Mouse (Mus musculus): Measurements from ENCODE around the gene Mrps9. TPM values are rescaled to one million over a fixed set of nuclear protein-coding genes. Genes with fewer than 3 reads are reported as not detected.

Mrps9 gene
- polyA plus RNA-seq, 1 experiment, result 30.9 TPM

DNA sequence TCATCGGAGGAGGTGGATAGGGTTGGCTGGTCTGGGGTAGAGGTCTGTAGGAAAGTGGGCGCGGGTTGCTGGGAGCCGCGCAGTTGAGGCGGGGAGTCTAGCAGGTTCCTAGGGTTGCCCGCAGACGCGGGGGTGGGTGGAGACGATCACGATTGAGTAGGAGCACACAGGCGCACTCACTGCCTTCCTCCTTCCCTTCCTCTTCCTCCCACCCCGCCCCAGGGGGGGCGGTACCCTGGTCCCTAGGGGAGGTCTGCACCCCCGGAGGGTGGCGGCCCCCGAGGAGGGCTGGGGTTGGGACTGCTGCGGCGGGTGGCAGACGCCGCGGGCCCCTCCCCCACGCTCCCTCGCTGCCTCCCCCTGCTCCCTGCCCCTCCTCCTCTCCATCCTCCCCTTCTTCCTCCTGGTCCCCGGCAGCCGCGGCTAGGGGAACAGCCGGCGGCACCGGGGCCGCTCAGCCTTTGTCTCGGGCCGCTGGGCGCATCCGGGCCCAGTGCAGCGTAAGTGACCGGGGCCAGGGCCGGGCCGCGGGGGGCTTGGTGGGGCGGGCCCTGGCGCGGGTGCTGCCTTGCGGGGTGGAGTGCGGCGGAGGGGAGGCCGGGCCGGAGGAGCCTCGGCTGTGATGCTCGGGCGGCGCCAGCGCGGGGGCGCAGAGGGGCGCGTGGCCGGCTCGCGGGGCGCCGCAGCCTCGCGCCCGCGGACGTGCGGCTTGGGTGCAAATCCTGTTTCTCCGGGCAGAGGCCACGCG is 101.9 kb downstream of the Mrps9 start, which contains the start of gene Gpr45:
TSS of gene Gpr45 (plus strand) at position 139 of the 748 bp plus-strand sequence.
- TF ChIP-seq CTCF (IDR thresholded peaks at IDR 0.05; ENCODE audit: borderline replicate concordance, insufficient read depth, low read length), result no peak
- TF ChIP-seq POLR2A (IDR thresholded peaks at IDR 0.05; ENCODE audit: low read depth, low read length), result no peak
- H3K4me1 ChIP-seq (ENCODE audit: control insufficient read depth, insufficient read depth, low read length), result no peaks in the 10 kb centered on the region
- no peak within 1 kb of the TSS for H3K27ac ChIP-seq (ENCODE audit: insufficient read depth, low read length)
- H3K4me3 ChIP-seq (ENCODE audit: insufficient read depth, low read length), result peak within 1 kb of the TSS; percentile 56

DNA sequence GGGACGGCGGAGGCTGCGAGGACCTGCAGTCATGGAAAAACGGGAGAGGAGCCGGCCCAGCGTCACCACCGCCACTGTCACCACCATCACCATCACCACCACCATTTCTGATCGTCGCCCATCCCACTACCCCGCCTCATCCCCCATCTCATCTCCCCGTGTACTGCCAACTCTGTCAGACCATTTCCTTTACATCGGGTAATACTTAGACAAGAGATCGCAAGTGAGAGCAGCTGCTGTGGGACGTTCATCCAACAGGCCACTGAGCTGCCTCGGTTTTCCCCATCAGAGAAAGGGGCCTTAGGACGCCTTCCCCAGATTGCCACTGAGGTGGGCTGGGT is 102.4 kb downstream of the Mrps9 start:
- H3K4me3 ChIP-seq (ENCODE audit: insufficient read depth, low read length), result peak overlapping the region; percentile 56
- no peaks in the 10 kb centered on the region for H3K4me1 ChIP-seq (ENCODE audit: control insufficient read depth, insufficient read depth, low read length)
- TF ChIP-seq POLR2A (IDR thresholded peaks at IDR 0.05; ENCODE audit: low read depth, low read length), result no peak
- no peak for TF ChIP-seq CTCF (IDR thresholded peaks at IDR 0.05; ENCODE audit: borderline replicate concordance, insufficient read depth, low read length)
- no peak overlapping the region for H3K27ac ChIP-seq (ENCODE audit: insufficient read depth, low read length)

Other genes starting within 250 kb of the Mrps9 start
- gene Pou3f3, start 155.5 kb upstream of the Mrps9 start, polyA plus RNA-seq (2011; ENCODE audit: insufficient read length, low read depth, missing spikeins), result 1.6 and 7.5 TPM in 2 replicates
- gene Gpr45, start 101.6 kb downstream of the Mrps9 start, polyA plus RNA-seq (2011; ENCODE audit: insufficient read length, low read depth, missing spikeins), result 1.8 and 2.0 TPM in 2 replicates
- 15.1 and 15.5 TPM in 2 replicates for gene Tgfbrap1, start 247.4 kb downstream of the Mrps9 start, polyA plus RNA-seq (2011; ENCODE audit: insufficient read length, low read depth, missing spikeins)
- gene AI597479, start 247.5 kb downstream of the Mrps9 start, polyA plus RNA-seq (2011; ENCODE audit: insufficient read length, low read depth, missing spikeins), result 16.7 and 18.9 TPM in 2 replicates

All from embryonic fibroblast, embryonic 13.5 days (primary cell).